Mouse (Mus musculus) myocyte (in vitro differentiated cells): Measurements from ENCODE around the gene Apaf1.

Experiments used
- MAX ChIP-seq: IDR thresholded peaks from one replicate; pipeline ENCODE4 v1.6.1; 2011; ENCODE audit warnings: low read depth, mild to moderate bottlenecking, control low read depth
- MYOD1 ChIP-seq, 3 experiments: IDR thresholded peaks; one replicate each; pipeline ENCODE4 v1.6.1; 2011; ENCODE audit warnings: control low read depth in 2 of 3, low read depth in 2 of 3, mild to moderate bottlenecking in 2 of 3, moderate library complexity in 1 of 3; ENCODE audit not compliant: insufficient read length in 2 of 3, control insufficient read depth in 1 of 3
- MYOG ChIP-seq, 3 experiments: IDR thresholded peaks; one replicate each; pipeline ENCODE4 v1.6.1; 2011; ENCODE audit warnings: control low read depth in 2 of 3, low read depth in 2 of 3, mild to moderate bottlenecking in 2 of 3; ENCODE audit not compliant: insufficient read length in 2 of 3, control insufficient read depth in 1 of 3, insufficient read depth in 1 of 3
- POLR2A ChIP-seq: IDR thresholded peaks from one replicate; pipeline ENCODE4 v1.6.1; 2011; ENCODE audit warnings: low read depth, mild to moderate bottlenecking, control low read depth, moderate library complexity; ENCODE audit not compliant: insufficient read length
- POLR2AphosphoS2 ChIP-seq: IDR thresholded peaks from one replicate; pipeline ENCODE4 v1.6.1; 2011; ENCODE audit warnings: low read depth, control low read depth; ENCODE audit not compliant: insufficient read length
- TCF12 ChIP-seq: IDR thresholded peaks from one replicate; pipeline ENCODE4 v1.6.1; 2011; ENCODE audit warnings: mild to moderate bottlenecking, control low read depth; ENCODE audit not compliant: poor library complexity, insufficient read depth, severe bottlenecking
- TCF3 ChIP-seq: IDR thresholded peaks from one replicate; pipeline ENCODE4 v1.6.1; 2011; ENCODE audit warnings: low read depth, control low read depth; ENCODE audit not compliant: insufficient read length
- USF1 ChIP-seq: IDR thresholded peaks from one replicate; pipeline ENCODE4 v1.6.1; 2011; ENCODE audit warnings: low read depth, mild to moderate bottlenecking, control low read depth, moderate library complexity

GRCm38 (mm10) chr10:90993869-90994268, 88.7 kb downstream of the Apaf1 start:
- TF ChIP-seq POLR2A: no peak
- no peak for TF ChIP-seq MYOG (IDR thresholded peaks at IDR 0.05; ENCODE audit: control insufficient read depth in 1 of 3, insufficient read depth in 1 of 3, insufficient read length in 2 of 3, low read depth in 2 of 3)
- TF ChIP-seq POLR2AphosphoS2: no peak
- TF ChIP-seq TCF12: no peak
- no peak for TF ChIP-seq MAX
- TF ChIP-seq USF1: no peak
- no peak for TF ChIP-seq MYOD1 (IDR thresholded peaks at IDR 0.05; ENCODE audit: control insufficient read depth in 1 of 3, insufficient read length in 2 of 3, low read depth in 2 of 3)
- TF ChIP-seq TCF3: no peak
